Mouse (Mus musculus): Measurements from ENCODE around the gene Ppbp. TPM values are rescaled to one million over a fixed set of nuclear protein-coding genes. Genes with fewer than 3 reads are reported as not detected.

Gene Ppbp
- polyA plus RNA-seq, 1 experiment, result 0.06 TPM

GRCm38 (mm10) chr5:90777621-90778020, 9.3 kb downstream of the Ppbp start:
- Histone ChIP-seq H3K36me3 (ENCODE audit: control insufficient read depth, insufficient read depth) (no peaks in the 10 kb centered on the region), H3K79me2 (ENCODE audit: control insufficient read depth, insufficient read depth) (no peaks in the 10 kb centered on the region), H3ac (ENCODE audit: control insufficient read depth, insufficient read length, low read depth) (no peak overlapping the region), H3K79me3 (ENCODE audit: low read depth) (no peaks in the 10 kb centered on the region), H3K4me3 (ENCODE audit: insufficient read depth, poor library complexity, severe bottlenecking) (no peak overlapping the region), H3K27me3 (ENCODE audit: control insufficient read depth, insufficient read depth, insufficient read length) (no peaks in the 10 kb centered on the region)
- no peak for TF ChIP-seq MYOG (IDR thresholded peaks at IDR 0.05; ENCODE audit: control insufficient read depth, extremely low read depth, insufficient read length)
- TF ChIP-seq FOSL1 (IDR thresholded peaks at IDR 0.05; ENCODE audit: insufficient read depth, low read length, poor library complexity, severe bottlenecking), result no peak
- TF ChIP-seq CTCF (IDR thresholded peaks at IDR 0.05; ENCODE audit: control insufficient read depth, insufficient read depth, insufficient read length), result no peak

DNA sequence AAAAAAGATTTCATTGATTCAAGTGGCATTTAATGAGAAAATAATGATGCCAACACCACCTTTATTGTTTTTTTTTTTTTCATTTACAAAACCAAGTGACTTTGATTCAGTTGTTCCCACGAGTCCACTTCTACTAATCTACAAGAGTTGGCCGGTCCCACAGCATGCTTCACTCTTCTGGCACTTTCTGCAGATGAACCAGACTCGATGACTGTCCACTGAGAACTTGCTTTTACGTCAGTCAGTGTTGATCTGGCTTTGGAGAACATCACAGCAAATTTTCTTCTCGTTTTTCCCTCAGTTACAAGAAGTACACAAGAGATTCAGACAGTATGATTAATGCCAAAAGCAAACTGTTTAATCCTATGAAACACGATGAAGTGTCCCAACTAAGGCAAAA, 10.5 kb downstream of the Ppbp start:
- Histone ChIP-seq H3K79me3 (ENCODE audit: low read depth) (no peaks in the 10 kb centered on the region), H3K4me3 (ENCODE audit: insufficient read depth, poor library complexity, severe bottlenecking) (no peak overlapping the region), H3K36me3 (ENCODE audit: control insufficient read depth, insufficient read depth) (no peaks in the 10 kb centered on the region), H3K79me2 (ENCODE audit: control insufficient read depth, insufficient read depth) (no peaks in the 10 kb centered on the region), H3K27me3 (ENCODE audit: control insufficient read depth, insufficient read depth, insufficient read length) (no peaks in the 10 kb centered on the region), H3ac (ENCODE audit: control insufficient read depth, insufficient read length, low read depth) (no peak overlapping the region)
- TF ChIP-seq CEBPB (IDR thresholded peaks at IDR 0.05; ENCODE audit: low read depth) (no peak), MAX (IDR thresholded peaks at IDR 0.05) (no peak), USF1 (IDR thresholded peaks at IDR 0.05; ENCODE audit: low read depth) (no peak), MYOD1 (IDR thresholded peaks at IDR 0.05; ENCODE audit: control insufficient read depth, insufficient read length, low read depth) (no peak), FOSL1 (IDR thresholded peaks at IDR 0.05; ENCODE audit: insufficient read depth, low read length, poor library complexity, severe bottlenecking) (no peak), CTCF (IDR thresholded peaks at IDR 0.05; ENCODE audit: control insufficient read depth, insufficient read depth, insufficient read length) (no peak), MYOG (IDR thresholded peaks at IDR 0.05; ENCODE audit: control insufficient read depth, extremely low read depth, insufficient read length) (no peak)

DNA sequence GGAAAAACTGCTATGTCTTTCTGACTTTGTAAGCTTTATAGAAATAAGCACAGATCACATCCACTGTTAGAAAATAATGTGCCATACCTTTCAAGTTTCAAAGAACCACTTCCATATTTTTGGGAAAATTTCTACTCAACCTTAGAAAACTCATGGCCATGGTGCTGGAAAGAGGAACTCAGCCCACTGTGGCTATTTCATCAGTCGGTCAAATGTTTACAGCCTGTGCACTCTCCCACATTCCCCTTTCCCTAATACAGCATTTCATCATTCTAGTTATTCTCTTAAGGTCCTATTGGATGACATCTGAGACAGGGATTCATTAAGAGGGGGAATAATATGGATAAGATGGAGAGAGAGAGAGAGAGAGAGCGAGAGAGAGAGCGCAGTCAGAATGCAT, 15.4 kb downstream of the Ppbp start:
- Histone ChIP-seq H3K79me2 (ENCODE audit: control insufficient read depth, insufficient read depth) (no peaks in the 10 kb centered on the region), H3K4me3 (ENCODE audit: insufficient read depth, poor library complexity, severe bottlenecking) (no peak overlapping the region), H3K79me3 (ENCODE audit: low read depth) (no peaks in the 10 kb centered on the region), H3ac (ENCODE audit: control insufficient read depth, insufficient read length, low read depth) (no peak overlapping the region), H3K36me3 (ENCODE audit: control insufficient read depth, insufficient read depth) (no peaks in the 10 kb centered on the region), H3K27me3 (ENCODE audit: control insufficient read depth, insufficient read depth, insufficient read length) (no peaks in the 10 kb centered on the region)
- TF ChIP-seq FOSL1 (IDR thresholded peaks at IDR 0.05; ENCODE audit: insufficient read depth, low read length, poor library complexity, severe bottlenecking), result no peak
- no peak for TF ChIP-seq USF1 (IDR thresholded peaks at IDR 0.05; ENCODE audit: low read depth)
- no peak for TF ChIP-seq MAX (IDR thresholded peaks at IDR 0.05)
- no peak for TF ChIP-seq MYOD1 (IDR thresholded peaks at IDR 0.05; ENCODE audit: control insufficient read depth, insufficient read length, low read depth)
- no peak for TF ChIP-seq CTCF (IDR thresholded peaks at IDR 0.05; ENCODE audit: control insufficient read depth, insufficient read depth, insufficient read length)
- no peak for TF ChIP-seq MYOG (IDR thresholded peaks at IDR 0.05; ENCODE audit: control insufficient read depth, extremely low read depth, insufficient read length)
- TF ChIP-seq CEBPB (IDR thresholded peaks at IDR 0.05; ENCODE audit: low read depth), result no peak

DNA sequence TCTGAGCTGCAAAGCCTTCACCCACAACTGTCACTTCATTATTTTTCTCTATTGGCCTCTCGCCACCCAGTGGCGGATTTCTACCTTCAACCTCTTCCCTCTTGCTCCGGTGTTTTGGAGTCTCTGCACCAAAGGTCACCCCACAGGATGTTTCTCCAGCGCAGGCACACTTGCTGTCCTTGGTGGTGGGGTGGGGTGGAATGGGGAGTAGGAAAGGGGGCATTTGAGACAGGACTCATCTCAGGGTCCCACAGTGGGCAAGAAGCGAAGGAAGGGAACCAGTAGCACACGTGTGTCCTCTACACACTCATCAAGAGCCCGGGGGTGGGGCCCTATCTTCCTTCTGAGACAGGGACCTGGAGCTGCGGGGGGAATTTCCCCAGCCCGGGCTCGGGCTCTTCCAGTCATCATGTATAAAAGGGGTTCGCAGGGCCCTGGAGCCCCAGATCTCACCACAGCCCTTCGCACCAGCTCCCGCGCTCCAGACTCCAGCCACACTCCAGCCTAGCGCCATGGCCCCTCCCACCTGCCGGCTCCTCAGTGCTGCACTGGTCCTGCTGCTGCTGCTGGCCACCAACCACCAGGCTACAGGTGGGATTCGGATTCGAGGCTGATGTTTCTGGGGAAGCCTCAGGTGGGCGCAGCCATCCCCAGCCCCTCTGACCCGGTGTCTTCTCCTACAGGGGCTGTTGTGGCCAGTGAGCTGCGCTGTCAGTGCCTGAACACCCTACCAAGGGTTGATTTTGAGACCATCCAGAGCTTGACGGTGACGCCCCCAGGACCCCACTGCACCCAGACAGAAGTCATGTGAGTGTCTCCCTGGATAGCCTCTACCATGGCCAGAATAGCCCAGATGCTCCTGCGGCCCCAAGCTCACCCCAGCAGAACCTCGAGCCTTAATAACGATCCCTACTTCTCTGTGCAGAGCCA, 17.6 kb downstream of the Ppbp start, which contains the start of gene Cxcl3:
TSS of gene Cxcl3 (plus strand) at position 445 of the 930 bp plus-strand sequence.
- Histone ChIP-seq H3K36me3 (ENCODE audit: control insufficient read depth, insufficient read depth) (no peaks in the 10 kb centered on the region), H3ac (ENCODE audit: control insufficient read depth, insufficient read length, low read depth) (no peak within 1 kb of the TSS), H3K79me2 (ENCODE audit: control insufficient read depth, insufficient read depth) (no peaks in the 10 kb centered on the region), H3K4me3 (ENCODE audit: insufficient read depth, poor library complexity, severe bottlenecking) (no peak within 1 kb of the TSS), H3K27me3 (ENCODE audit: control insufficient read depth, insufficient read depth, insufficient read length) (no peaks in the 10 kb centered on the region), H3K79me3 (ENCODE audit: low read depth) (no peaks in the 10 kb centered on the region)
- TF ChIP-seq MAX (IDR thresholded peaks at IDR 0.05), result no peak
- no peak for TF ChIP-seq CTCF (IDR thresholded peaks at IDR 0.05; ENCODE audit: control insufficient read depth, insufficient read depth, insufficient read length)
- no peak for TF ChIP-seq USF1 (IDR thresholded peaks at IDR 0.05; ENCODE audit: low read depth)
- no peak for TF ChIP-seq CEBPB (IDR thresholded peaks at IDR 0.05; ENCODE audit: low read depth)
- no peak for TF ChIP-seq MYOD1 (IDR thresholded peaks at IDR 0.05; ENCODE audit: control insufficient read depth, insufficient read length, low read depth)
- no peak for TF ChIP-seq MYOG (IDR thresholded peaks at IDR 0.05; ENCODE audit: control insufficient read depth, extremely low read depth, insufficient read length)
- TF ChIP-seq FOSL1 (IDR thresholded peaks at IDR 0.05; ENCODE audit: insufficient read depth, low read length, poor library complexity, severe bottlenecking), result no peak

GRCm38 (mm10) chr5:90788114-90788513, 19.8 kb downstream of the Ppbp start:
- Histone ChIP-seq H3K79me3 (ENCODE audit: low read depth) (no peaks in the 10 kb centered on the region), H3K4me3 (ENCODE audit: insufficient read depth, poor library complexity, severe bottlenecking) (no peak overlapping the region), H3K36me3 (ENCODE audit: control insufficient read depth, insufficient read depth) (no peaks in the 10 kb centered on the region), H3K79me2 (ENCODE audit: control insufficient read depth, insufficient read depth) (no peaks in the 10 kb centered on the region), H3ac (ENCODE audit: control insufficient read depth, insufficient read length, low read depth) (no peak overlapping the region), H3K27me3 (ENCODE audit: control insufficient read depth, insufficient read depth, insufficient read length) (no peaks in the 10 kb centered on the region)
- TF ChIP-seq CTCF (IDR thresholded peaks at IDR 0.05; ENCODE audit: control insufficient read depth, insufficient read depth, insufficient read length), result no peak

Data from C2C12 (cell line).